Mouse (Mus musculus): ENCODE data around the gene Zc3h12a. TPM values are rescaled to one million over a fixed set of nuclear protein-coding genes. Genes with fewer than 3 reads are reported as not detected.

Zc3h12a gene
- polyA plus RNA-seq, 1 experiment = 0.19 TPM

DNA sequence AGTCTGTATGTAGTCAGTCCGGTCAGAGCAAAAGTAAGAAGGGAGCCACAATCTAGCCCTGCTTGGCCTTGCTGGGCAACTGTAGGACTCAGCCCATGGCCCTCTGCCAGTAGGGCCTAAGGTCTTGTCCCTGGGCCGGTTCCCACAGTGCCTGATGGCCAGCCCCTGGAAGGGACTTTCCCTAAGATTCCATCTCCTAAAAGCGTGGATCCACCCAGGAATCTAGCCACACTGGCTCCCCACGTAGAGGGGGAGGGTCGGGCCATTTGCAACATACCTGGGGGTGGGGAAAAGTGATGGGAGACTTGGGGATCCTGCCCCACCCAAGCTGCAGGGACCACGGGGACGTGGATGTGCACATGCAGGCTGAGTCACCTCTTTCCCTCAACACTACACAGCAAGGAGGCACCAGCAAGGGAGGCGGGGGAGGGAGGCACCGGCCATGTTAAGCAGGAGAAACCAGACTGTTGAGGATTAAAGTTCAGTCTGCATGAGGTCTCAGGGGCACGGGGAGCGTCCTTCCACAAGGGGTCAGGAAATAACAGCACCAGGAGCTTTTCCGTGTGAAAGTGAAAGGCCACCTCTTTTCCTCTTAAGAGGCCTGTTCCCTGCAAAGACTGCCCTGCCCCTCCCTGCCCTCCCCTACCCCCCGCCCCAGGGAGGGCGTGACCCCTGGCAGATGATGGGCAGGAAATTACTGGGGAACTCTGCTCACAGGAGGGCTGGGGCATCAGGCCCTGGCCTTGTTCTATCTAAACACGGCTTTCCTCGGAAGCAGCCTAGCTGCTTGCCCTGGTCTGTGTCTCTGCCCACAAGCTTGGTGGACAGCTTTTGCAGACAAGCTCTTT, 5.0 kb downstream of the Zc3h12a start:
- H3K36me3 ChIP-seq (ENCODE audit: control insufficient read depth) = peaks cover 7% of the 10 kb centered on the region
- H3K27me3 ChIP-seq (ENCODE audit: control insufficient read depth) = no peaks in the 10 kb centered on the region
- no peak overlapping the region for H3K4me3 ChIP-seq (replicated peaks)
- H3K4me1 ChIP-seq (ENCODE audit: control insufficient read depth) = peaks cover 30% of the 10 kb centered on the region
- H3K9me3 ChIP-seq (ENCODE audit: control insufficient read depth, low read length) = no peaks in the 10 kb centered on the region
- TF ChIP-seq TAL1 (IDR thresholded peaks at IDR 0.05; ENCODE audit: low read length) (no peak), GATA1 (IDR thresholded peaks at IDR 0.05; ENCODE audit: low read length) (no peak)

DNA sequence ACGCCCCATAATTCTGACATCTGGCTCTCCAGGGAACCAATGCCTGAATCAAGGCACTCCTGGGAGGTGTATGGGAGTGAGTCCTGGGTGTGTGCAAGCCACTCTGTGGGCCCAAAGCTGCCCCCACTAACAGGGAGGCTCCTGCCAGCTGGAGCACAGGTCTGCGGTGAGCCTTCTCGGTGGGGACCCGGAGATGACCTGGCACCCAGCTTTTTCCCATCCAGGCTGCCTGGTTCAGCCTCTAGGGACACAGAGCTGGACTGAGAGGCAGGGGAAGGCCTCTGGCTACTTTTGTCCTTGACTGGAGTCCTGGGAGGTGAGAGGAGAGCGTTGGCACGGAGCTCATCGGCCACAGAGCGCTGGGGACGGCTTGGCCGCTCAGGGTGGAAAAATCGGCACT, 7.9 kb downstream of the Zc3h12a start:
- Histone ChIP-seq H3K27me3 (ENCODE audit: control insufficient read depth) (no peaks in the 10 kb centered on the region), H3K36me3 (ENCODE audit: control insufficient read depth) (peaks cover 7% of the 10 kb centered on the region), H3K4me1 (ENCODE audit: control insufficient read depth) (peaks cover 16% of the 10 kb centered on the region), H3K9me3 (ENCODE audit: control insufficient read depth, low read length) (no peaks in the 10 kb centered on the region), H3K4me3 (replicated peaks) (no peak overlapping the region)
- TF ChIP-seq GATA1 (IDR thresholded peaks at IDR 0.05; ENCODE audit: low read length) = no peak
- TF ChIP-seq TAL1 (IDR thresholded peaks at IDR 0.05; ENCODE audit: low read length) = no peak

DNA sequence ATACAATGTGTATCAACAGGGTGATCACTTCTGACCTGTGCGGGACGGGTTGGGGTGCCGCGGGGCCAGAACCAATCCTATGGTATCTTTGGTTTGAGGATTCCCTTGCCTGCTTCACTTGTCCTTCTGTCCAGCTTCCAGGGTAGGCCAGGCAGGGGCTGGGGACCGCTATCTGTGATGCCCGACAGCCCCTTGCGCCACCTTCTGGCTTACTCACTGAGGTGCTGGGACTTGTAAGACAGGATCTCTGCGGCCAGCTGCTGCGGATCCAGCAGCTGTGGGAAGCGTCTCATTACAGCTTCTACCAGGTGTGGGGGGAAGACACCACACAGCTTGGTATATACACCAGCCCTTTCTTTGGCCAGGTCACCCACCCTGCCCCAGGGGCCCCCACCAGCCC, 8.6 kb downstream of the Zc3h12a start:
- H3K4me1 ChIP-seq (ENCODE audit: control insufficient read depth) = peaks cover 17% of the 10 kb centered on the region
- no peaks in the 10 kb centered on the region for H3K9me3 ChIP-seq (ENCODE audit: control insufficient read depth, low read length)
- no peak for TF ChIP-seq GATA1 (IDR thresholded peaks at IDR 0.05; ENCODE audit: low read length)
- no peak for TF ChIP-seq TAL1 (IDR thresholded peaks at IDR 0.05; ENCODE audit: low read length)
- no peak overlapping the region for H3K4me3 ChIP-seq (replicated peaks)
- peaks cover 7% of the 10 kb centered on the region for H3K36me3 ChIP-seq (ENCODE audit: control insufficient read depth)
- no peaks in the 10 kb centered on the region for H3K27me3 ChIP-seq (ENCODE audit: control insufficient read depth)

DNA sequence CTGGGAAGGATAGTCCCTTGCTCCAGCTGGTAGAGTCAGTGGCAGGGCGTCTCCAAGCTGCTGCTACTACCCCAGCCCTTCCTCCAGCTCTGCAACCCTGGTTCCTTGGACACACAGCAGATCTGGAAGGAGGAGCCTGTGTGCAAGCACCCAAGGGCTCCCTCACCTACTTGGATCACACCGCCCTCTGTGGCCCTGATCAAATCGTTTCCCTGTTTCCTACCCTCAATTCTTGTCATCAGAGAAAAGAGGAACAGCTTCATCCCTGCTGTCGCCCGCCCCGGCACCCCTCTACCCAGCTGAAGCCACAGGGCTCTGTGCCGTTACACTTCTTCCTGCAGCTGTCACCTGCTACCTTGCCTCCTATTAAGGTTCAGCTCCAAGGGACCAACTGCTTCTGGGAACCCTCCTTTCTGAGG, 9.7 kb downstream of the Zc3h12a start:
- no peaks in the 10 kb centered on the region for H3K27me3 ChIP-seq (ENCODE audit: control insufficient read depth)
- H3K9me3 ChIP-seq (ENCODE audit: control insufficient read depth, low read length) = no peaks in the 10 kb centered on the region
- TF ChIP-seq TAL1 (IDR thresholded peaks at IDR 0.05; ENCODE audit: low read length) (no peak), GATA1 (IDR thresholded peaks at IDR 0.05; ENCODE audit: low read length) (no peak)
- H3K4me1 ChIP-seq (ENCODE audit: control insufficient read depth) = peaks cover 14% of the 10 kb centered on the region
- peaks cover 10% of the 10 kb centered on the region for H3K36me3 ChIP-seq (ENCODE audit: control insufficient read depth)
- no peak overlapping the region for H3K4me3 ChIP-seq (replicated peaks)

GRCm38 (mm10) chr4:125116929-125117328, 10.7 kb downstream of the Zc3h12a start:
- Histone ChIP-seq H3K36me3 (ENCODE audit: control insufficient read depth) (peaks cover 15% of the 10 kb centered on the region), H3K4me1 (ENCODE audit: control insufficient read depth) (peaks cover 11% of the 10 kb centered on the region), H3K9me3 (ENCODE audit: control insufficient read depth, low read length) (no peaks in the 10 kb centered on the region), H3K27me3 (ENCODE audit: control insufficient read depth) (no peaks in the 10 kb centered on the region), H3K4me3 (replicated peaks) (no peak overlapping the region)
- no peak for TF ChIP-seq TAL1 (IDR thresholded peaks at IDR 0.05; ENCODE audit: low read length)
- TF ChIP-seq GATA1 (IDR thresholded peaks at IDR 0.05; ENCODE audit: low read length) = no peak

DNA sequence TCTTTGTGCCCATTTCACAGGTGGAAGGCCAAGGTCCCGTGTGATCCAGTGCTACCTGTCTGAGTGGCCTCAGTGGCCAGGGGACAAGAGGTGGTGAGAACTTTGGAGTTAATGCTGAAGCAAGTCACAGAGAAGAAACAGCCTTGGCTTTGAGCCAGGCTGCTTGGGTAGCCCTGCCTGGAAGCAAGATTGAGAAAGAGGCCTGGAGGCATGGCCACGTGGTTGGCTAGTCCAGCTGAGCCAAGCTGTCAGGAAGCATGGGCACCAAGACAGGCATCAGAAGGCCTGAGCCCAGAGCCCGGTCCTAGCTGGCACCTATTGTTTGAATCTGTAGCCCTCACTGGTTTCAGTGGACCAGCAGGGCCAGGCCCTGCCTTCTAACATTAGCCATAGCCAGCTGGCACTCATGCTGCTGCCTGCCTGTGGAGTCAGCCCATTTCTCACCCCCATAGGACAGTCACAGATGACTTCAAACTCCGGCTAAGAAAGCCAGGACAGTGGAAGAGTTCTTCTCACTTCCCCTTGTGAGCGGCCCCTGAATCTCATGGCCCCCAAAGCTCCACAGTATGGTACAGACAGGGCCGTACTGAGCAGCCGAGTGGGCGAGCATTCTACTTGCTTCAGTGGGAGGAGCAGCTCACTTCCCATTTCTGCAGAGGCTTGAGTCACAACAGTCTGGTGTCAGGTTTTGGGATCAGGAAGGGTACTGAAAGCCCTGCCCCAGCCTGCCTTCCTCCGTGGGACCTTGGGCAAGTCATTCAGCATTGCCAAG, 11.4 kb downstream of the Zc3h12a start:
- TF ChIP-seq TAL1 (IDR thresholded peaks at IDR 0.05; ENCODE audit: low read length) (no peak), GATA1 (IDR thresholded peaks at IDR 0.05; ENCODE audit: low read length) (no peak)
- no peaks in the 10 kb centered on the region for H3K9me3 ChIP-seq (ENCODE audit: control insufficient read depth, low read length)
- no peaks in the 10 kb centered on the region for H3K27me3 ChIP-seq (ENCODE audit: control insufficient read depth)
- peaks cover 11% of the 10 kb centered on the region for H3K4me1 ChIP-seq (ENCODE audit: control insufficient read depth)
- H3K36me3 ChIP-seq (ENCODE audit: control insufficient read depth) = peaks cover 22% of the 10 kb centered on the region
- no peak overlapping the region for H3K4me3 ChIP-seq (replicated peaks)

DNA sequence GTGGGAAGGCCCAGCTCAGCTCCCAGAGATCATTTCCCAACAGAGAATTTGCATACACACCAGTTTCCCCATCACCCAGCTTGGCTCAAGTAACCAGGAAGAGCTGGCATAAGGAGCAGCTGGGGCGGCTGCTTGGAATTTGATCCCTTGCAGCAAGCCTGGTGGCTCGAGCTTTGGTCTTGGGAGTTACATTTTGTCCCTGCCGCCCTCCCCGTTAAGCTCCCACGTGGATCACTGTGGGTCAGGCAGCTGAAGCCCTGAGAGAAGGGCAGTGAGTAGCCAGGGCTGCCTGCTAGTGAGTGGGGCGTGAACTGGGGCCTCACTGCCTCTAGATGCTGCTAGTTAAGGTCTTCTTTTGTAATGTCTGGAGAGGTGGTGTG, 11.9 kb downstream of the Zc3h12a start:
- Histone ChIP-seq H3K4me1 (ENCODE audit: control insufficient read depth) (peaks cover 11% of the 10 kb centered on the region), H3K9me3 (ENCODE audit: control insufficient read depth, low read length) (no peaks in the 10 kb centered on the region), H3K36me3 (ENCODE audit: control insufficient read depth) (peaks cover 26% of the 10 kb centered on the region), H3K27me3 (ENCODE audit: control insufficient read depth) (no peaks in the 10 kb centered on the region), H3K4me3 (replicated peaks) (no peak overlapping the region)
- TF ChIP-seq GATA1 (IDR thresholded peaks at IDR 0.05; ENCODE audit: low read length) = no peak
- TF ChIP-seq TAL1 (IDR thresholded peaks at IDR 0.05; ENCODE audit: low read length) = no peak

- H3K27me3 ChIP-seq (ENCODE audit: control insufficient read depth) = no peaks in the 10 kb centered on the region
- H3K4me3 ChIP-seq (replicated peaks) = no peak overlapping the region
- no peak for TF ChIP-seq TAL1 (IDR thresholded peaks at IDR 0.05; ENCODE audit: low read length)
- no peak for TF ChIP-seq GATA1 (IDR thresholded peaks at IDR 0.05; ENCODE audit: low read length)
- peaks cover 11% of the 10 kb centered on the region for H3K4me1 ChIP-seq (ENCODE audit: control insufficient read depth)
- H3K9me3 ChIP-seq (ENCODE audit: control insufficient read depth, low read length) = no peaks in the 10 kb centered on the region
- peaks cover 30% of the 10 kb centered on the region for H3K36me3 ChIP-seq (ENCODE audit: control insufficient read depth)
Measured at GRCm38 (mm10) chr4:125115081-125115480, 12.6 kb downstream of the Zc3h12a start.

DNA sequence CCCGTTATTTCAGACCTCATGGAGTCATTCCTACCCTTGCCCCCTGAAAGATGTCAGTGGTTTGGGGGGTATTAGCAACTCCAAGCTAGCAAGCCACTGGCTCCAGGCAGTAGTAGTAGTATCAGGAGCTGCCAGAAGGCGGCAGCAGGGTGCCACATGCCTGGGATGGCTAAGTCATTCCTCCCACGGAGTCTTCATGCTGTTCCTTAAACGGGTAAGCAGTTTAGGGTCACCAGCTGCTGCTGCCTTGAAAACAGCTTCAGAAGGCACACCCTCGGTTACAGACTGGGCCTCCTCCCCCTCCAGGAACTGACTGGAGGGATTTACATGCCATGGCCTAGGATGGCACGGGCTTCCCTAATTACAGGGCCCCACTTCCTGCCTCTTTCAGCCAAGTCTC, 13.0 kb downstream of the Zc3h12a start:
- peaks cover 31% of the 10 kb centered on the region for H3K36me3 ChIP-seq (ENCODE audit: control insufficient read depth)
- H3K4me3 ChIP-seq (replicated peaks) = no peak overlapping the region
- no peaks in the 10 kb centered on the region for H3K27me3 ChIP-seq (ENCODE audit: control insufficient read depth)
- no peak for TF ChIP-seq TAL1 (IDR thresholded peaks at IDR 0.05; ENCODE audit: low read length)
- H3K4me1 ChIP-seq (ENCODE audit: control insufficient read depth) = peaks cover 11% of the 10 kb centered on the region
- no peaks in the 10 kb centered on the region for H3K9me3 ChIP-seq (ENCODE audit: control insufficient read depth, low read length)
